Mouse (Mus musculus) testis, adult 2 months (tissue): ENCODE results near the gene Hsf2.

Source experiments
- CTCF ChIP-seq: fragments of 200-500 bp; IDR thresholded peaks from 2 replicates; pipeline ENCODE4 v1.5.1; 2012; ENCODE audit warnings: low read depth, mild to moderate bottlenecking, inconsistent platforms, low read length, moderate library complexity; ENCODE audit not compliant: control insufficient read depth, insufficient read depth, insufficient replicate concordance
- POLR2A ChIP-seq: fragments of 200-500 bp; IDR thresholded peaks from 2 replicates; pipeline ENCODE4 v1.6.1; 2012; ENCODE audit warnings: low read depth, mild to moderate bottlenecking, inconsistent platforms, low read length, moderate library complexity; ENCODE audit not compliant: control insufficient read depth

DNA sequence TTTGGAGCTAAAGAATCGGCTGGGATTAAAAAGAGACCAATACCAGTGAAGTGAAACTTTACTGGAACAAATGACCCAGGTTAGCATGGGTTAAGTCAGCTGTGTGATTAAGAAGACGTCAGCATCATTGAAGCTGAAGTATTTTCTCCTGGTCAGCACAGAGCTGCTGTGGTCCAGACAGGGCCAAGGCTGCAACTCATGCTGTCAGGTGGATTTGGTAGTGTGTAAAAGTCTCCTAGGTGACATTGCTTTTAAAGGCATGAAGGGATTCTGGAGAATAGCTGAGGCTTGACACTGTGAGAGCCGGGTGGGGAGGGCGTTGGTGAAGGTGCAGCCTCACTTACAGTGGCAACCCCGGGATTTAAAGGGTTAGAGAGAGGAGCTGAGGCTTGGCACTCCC, 4.5 kb upstream of the Hsf2 start:
- TF ChIP-seq POLR2A (no peak), CTCF (no peak)
